Mouse (Mus musculus): ENCODE measurements around the gene Vmn2r29. TPM values are rescaled to one million over a fixed set of nuclear protein-coding genes. Genes with fewer than 3 reads are reported as not detected.

The Vmn2r29 gene
- polyA plus RNA-seq (2012; rRNA removed): 2.6 and 3.9 TPM in 2 replicates

DNA sequence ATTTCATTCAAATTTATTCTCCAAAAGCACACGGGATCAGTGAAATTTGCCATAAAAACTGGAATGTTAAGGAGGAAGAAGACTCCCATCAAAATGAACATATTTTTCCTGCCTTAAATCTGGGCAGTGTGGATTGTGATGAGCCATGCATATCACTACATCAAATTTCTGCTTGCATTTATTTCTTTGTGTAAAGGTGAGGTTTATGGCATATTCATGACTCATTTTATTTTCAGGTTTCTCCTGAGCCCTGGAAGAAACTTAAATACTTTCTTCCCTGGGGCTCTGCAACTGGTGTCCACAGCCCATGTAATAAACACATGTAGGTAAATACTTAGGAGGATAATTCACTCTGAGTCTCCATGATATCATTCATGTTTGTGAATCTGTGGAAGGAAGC lies at the start of gene Vmn2r29:
Vmn2r29 (minus strand) TSS at position 101 of the 400 bp plus-strand sequence.

GRCm38 (mm10) chr7:7277966-7278567 lies 30.9 kb upstream of the Vmn2r29 start, which contains the start of gene Gm45844:
Gm45844 (minus strand) TSS chr7:7278289.

DNA sequence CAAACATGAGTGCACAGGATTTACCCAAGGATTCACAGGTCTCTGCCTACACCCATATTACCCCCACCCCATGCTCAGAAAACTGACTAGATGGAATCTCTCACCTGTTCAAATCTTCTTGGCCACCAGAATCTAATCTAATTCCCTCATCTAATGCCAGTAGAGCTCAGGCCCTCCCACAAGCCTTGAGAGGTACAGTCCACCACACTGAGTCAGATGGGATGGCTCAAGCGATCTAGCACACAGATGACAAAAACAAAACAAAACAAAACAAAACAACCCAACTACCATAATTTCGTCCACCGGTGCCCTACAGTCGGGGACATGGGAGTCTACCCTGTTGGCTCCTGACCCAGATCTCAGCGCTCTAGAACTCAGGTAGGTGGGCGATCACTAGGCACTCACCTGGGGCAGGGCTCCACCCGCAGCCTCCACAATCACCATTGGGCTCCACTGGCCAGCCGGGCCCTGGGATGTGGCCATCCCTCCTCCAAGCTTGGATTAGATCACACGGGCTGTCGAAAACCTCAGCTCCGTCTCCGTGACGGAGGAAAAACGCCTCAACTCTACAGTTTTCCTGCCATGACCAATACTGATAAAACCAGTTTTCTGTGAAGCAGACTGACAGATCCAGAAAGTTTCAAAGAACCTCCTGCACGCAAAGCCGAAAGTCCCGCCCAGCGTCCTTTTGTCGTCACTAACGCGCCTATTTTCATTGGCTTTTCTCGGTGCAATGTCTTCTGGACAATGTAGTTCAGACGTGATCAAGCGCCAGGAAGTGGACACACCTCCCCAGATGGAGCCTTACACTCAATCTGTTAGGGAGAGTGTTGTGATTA lies 37.6 kb downstream of the Vmn2r29 start, which contains the start of gene Zfp772:
Zfp772 (minus strand) TSS at position 686 of the 839 bp plus-strand sequence.

Other genes starting within 250 kb of the Vmn2r29 start
- 21.7 and 22.3 TPM in 2 replicates for gene Zfp954, start 125.8 kb downstream of the Vmn2r29 start, polyA plus RNA-seq (2012; rRNA removed)
- 4.7 and 4.9 TPM in 2 replicates for gene Zfp773, start 110.6 kb downstream of the Vmn2r29 start, polyA plus RNA-seq (2012; rRNA removed)
- gene Zfp418, start 76.0 kb downstream of the Vmn2r29 start, polyA plus RNA-seq (2012; rRNA removed): 2.7 and 2.8 TPM in 2 replicates
- gene Zfp772, start 37.3 kb downstream of the Vmn2r29 start, polyA plus RNA-seq (2012; rRNA removed): 11.9 and 12.8 TPM in 2 replicates
- 7.8 and 8.2 TPM in 2 replicates for gene Gm45844, start 31.0 kb upstream of the Vmn2r29 start, polyA plus RNA-seq (2012; rRNA removed)
- 96.1 and 96.7 TPM in 2 replicates for gene Clcn4, start 53.5 kb upstream of the Vmn2r29 start, polyA plus RNA-seq (2012; rRNA removed)
- not detected in 2 replicates for gene Vmn2r30, start 90.3 kb upstream of the Vmn2r29 start, polyA plus RNA-seq (2012; rRNA removed)
- gene Gm45783, start 127.2 kb upstream of the Vmn2r29 start, polyA plus RNA-seq (2012; rRNA removed): not detected in 2 replicates
- gene Vmn2r31, start 152.4 kb upstream of the Vmn2r29 start, polyA plus RNA-seq (2012; rRNA removed): not detected in 2 replicates
- gene Vmn2r32, start 232.7 kb upstream of the Vmn2r29 start, polyA plus RNA-seq (2012; rRNA removed): not detected in 2 replicates

Measured in central nervous system, embryonic 18 days (tissue).